Mouse (Mus musculus) midbrain, embryonic 14.5 days (tissue): ENCODE results near the gene B3gnt8. TPM values are rescaled to one million over a fixed set of nuclear protein-coding genes. Genes with fewer than 3 reads are reported as not detected.
A peak's percentile ranks its signal among the peaks of the same experiment; 100 is the strongest.

ENCODE experiments used
- ATAC-seq: fragments of 200-750 bp; cut with Nextera tagmentation; 2 replicates; pipeline ENCODE4 v1.8.0; 2017; ENCODE audit warnings: moderate number of reproducible peaks, moderate library complexity; ENCODE audit not compliant: low FRiP score, low TSS enrichment
- DNase-seq: peaks from one replicate; pipeline ENCODE4 v3.0.0-alpha.2; 2015
- H3K27ac ChIP-seq: fragments of 300-500 bp; sonication (generic); replicated peaks from 2 replicates; pipeline ENCODE4 v1.5.1; 2014; ENCODE audit warnings: mild to moderate bottlenecking, low read depth, low read length, moderate library complexity
- H3K27me3 ChIP-seq: fragments of 300-500 bp; sonication (generic); 2 replicates; pipeline ENCODE4 v1.6.1; 2014; ENCODE audit warnings: low read length, control low read depth, mixed read lengths; ENCODE audit not compliant: control insufficient read depth, insufficient read depth
- H3K36me3 ChIP-seq: fragments of 300-500 bp; sonication (generic); 2 replicates; pipeline ENCODE4 v1.6.1; 2014; ENCODE audit warnings: low read length, control low read depth; ENCODE audit not compliant: control insufficient read depth, insufficient read depth
- H3K4me1 ChIP-seq: fragments of 300-500 bp; sonication (generic); 2 replicates; pipeline ENCODE4 v1.6.1; 2014; ENCODE audit warnings: mild to moderate bottlenecking, antibody characterized with exemption, low read length, control low read depth; ENCODE audit not compliant: control insufficient read depth, insufficient read depth
- H3K4me2 ChIP-seq: fragments of 300-500 bp; sonication (generic); 2 replicates; pipeline ENCODE4 v1.6.1; 2014; ENCODE audit warnings: mild to moderate bottlenecking, low read length, moderate library complexity
- H3K4me3 ChIP-seq: fragments of 300-500 bp; sonication (generic); replicated peaks from 2 replicates; pipeline ENCODE4 v1.5.1; 2014; ENCODE audit warnings: low read depth, low read length
- H3K9ac ChIP-seq: fragments of 300-500 bp; sonication (generic); replicated peaks from 2 replicates; pipeline ENCODE4 v1.6.1; 2014; ENCODE audit warnings: mild to moderate bottlenecking, low read length, moderate library complexity
- H3K9me3 ChIP-seq: fragments of 300-500 bp; sonication (generic); 2 replicates; pipeline ENCODE4 v1.6.1; 2016; ENCODE audit warnings: low read length, control low read depth, mixed read lengths; ENCODE audit not compliant: control insufficient read depth
- WGBS: fragments of 180-500 bp; shearing (Covaris S2); extraction: QIAGEN DNeasy Blood & Tissue Kit; methylation state at CpG from one replicate; pipeline ENCODE4 v1.1.7; 2014; 5-methylcytosine and 5-hydroxymethylcytosine counted together
- polyA plus RNA-seq: library from polyadenylated mRNA; unstranded; fragments of >200 nt; fragmentation: Nextera tagmentation; extraction: Ambion mirVana; gene quantifications from 2 replicates; pipeline ENCODE4 v1.2.1, GENCODE M21; 2014

B3gnt8 gene
- polyA plus RNA-seq, 1 experiment from 2014 or later: 0.50 TPM

- H3K4me1 ChIP-seq: no peaks in the 10 kb centered on the region
- DNase-seq: no peak
- H3K27ac ChIP-seq: no peak overlapping the region
- no peak overlapping the region for H3K9ac ChIP-seq
- WGBS: 81% methylated on average over 10 of the region's 10 CpGs
- H3K4me3 ChIP-seq: no peak overlapping the region
- no peak overlapping the region for H3K4me2 ChIP-seq
- ATAC-seq: no peak
- H3K27me3 ChIP-seq: peaks cover 14% of the 10 kb centered on the region; the same call in 1 of the 2 replicates
- peaks cover 44% of the 10 kb centered on the region for H3K36me3 ChIP-seq
- no peaks in the 10 kb centered on the region for H3K9me3 ChIP-seq
Observed at GRCm38 (mm10) chr7:25625594-25626250, 732 bp upstream of the B3gnt8 start.

GRCm38 (mm10) chr7:25627431-25628322 is 1.2 kb downstream of the B3gnt8 start:
- WGBS: 18% methylated on average over 38 of the region's 38 CpGs
- Histone ChIP-seq H3K27me3 (peaks cover 14% of the 10 kb centered on the region; the same call in 1 of the 2 replicates), H3K36me3 (peaks cover 54% of the 10 kb centered on the region), H3K4me2 (peak overlapping the region; percentile 35), H3K4me3 (peak overlapping the region; percentile 10; the same call in 1 of the 2 replicates), H3K4me1 (no peaks in the 10 kb centered on the region), H3K9me3 (no peaks in the 10 kb centered on the region), H3K9ac (no peak overlapping the region), H3K27ac (no peak overlapping the region)
- ATAC-seq: no peak
- DNase-seq: peak; percentile 24

GRCm38 (mm10) chr7:25628323-25628620 is 1.8 kb downstream of the B3gnt8 start:
- ATAC-seq (no peak), DNase-seq (no peak)
- 70% methylated on average over 8 of the region's 8 CpGs for WGBS
- Histone ChIP-seq H3K4me1 (no peaks in the 10 kb centered on the region), H3K9ac (no peak overlapping the region), H3K4me3 (no peak overlapping the region), H3K36me3 (peaks cover 59% of the 10 kb centered on the region), H3K27ac (no peak overlapping the region), H3K4me2 (no peak overlapping the region), H3K27me3 (peaks cover 14% of the 10 kb centered on the region; the same call in 1 of the 2 replicates), H3K9me3 (no peaks in the 10 kb centered on the region)

DNA sequence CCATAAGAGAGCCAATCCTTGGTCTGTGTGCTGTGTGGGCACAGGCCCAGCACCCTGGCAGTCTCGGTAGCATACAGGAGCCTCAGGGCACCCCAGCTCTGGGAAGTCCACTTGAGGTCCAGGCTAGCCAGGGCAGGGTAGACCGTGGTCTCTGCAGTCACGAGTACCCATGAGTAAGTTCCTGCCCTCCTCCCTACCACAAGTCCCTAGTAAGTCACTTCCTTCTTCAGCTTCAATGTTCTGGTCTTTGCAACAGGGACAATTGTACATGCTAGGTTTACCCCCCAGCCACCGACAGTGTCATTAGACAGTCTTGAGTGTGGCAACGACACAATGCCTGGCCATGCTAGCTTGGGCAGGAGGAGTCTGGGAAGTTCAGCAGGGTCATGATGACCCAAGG is 6.2 kb downstream of the B3gnt8 start:
- H3K4me3 ChIP-seq: no peak overlapping the region
- no peaks in the 10 kb centered on the region for H3K4me1 ChIP-seq
- H3K36me3 ChIP-seq: peaks cover 75% of the 10 kb centered on the region
- H3K9me3 ChIP-seq: no peaks in the 10 kb centered on the region
- no peak overlapping the region for H3K4me2 ChIP-seq
- DNase-seq (no peak), ATAC-seq (no peak)
- no peak overlapping the region for H3K27ac ChIP-seq
- no peak overlapping the region for H3K9ac ChIP-seq
- peaks cover 10% of the 10 kb centered on the region; the same call in 1 of the 2 replicates for H3K27me3 ChIP-seq
- whole genome bisulfite sequencing: 91% methylated on average over 5 of the region's 5 CpGs

DNA sequence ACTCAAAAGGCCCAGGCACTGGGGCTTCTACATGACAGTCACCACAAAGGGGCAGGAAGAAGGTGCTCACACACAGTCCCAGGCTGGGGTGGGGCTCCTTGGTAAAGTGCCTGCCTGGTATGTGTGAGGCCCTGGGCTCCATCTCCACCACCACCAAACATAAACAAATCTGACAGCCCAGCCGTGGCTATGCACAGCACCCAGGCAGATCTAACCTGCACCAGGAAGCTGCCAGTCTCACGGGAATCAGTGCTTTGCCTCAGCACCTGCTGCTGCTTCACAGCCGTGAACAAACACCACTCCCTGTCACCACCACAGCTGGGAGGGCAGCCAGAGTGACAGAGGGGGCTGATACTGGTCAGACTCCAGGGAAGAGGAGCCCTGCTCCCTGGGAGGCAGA is 9.9 kb downstream of the B3gnt8 start:
- H3K4me1 ChIP-seq: no peaks in the 10 kb centered on the region
- H3K27ac ChIP-seq: no peak overlapping the region
- 73% methylated on average over 3 of the region's 3 CpGs for WGBS
- H3K27me3 ChIP-seq: no peaks in the 10 kb centered on the region
- no peak overlapping the region for H3K9ac ChIP-seq
- H3K4me2 ChIP-seq: no peak overlapping the region
- H3K36me3 ChIP-seq: peaks cover 80% of the 10 kb centered on the region
- H3K4me3 ChIP-seq: no peak overlapping the region
- ATAC-seq: no peak
- DNase-seq: no peak
- H3K9me3 ChIP-seq: no peaks in the 10 kb centered on the region

- peaks cover 79% of the 10 kb centered on the region for H3K36me3 ChIP-seq
- H3K4me3 ChIP-seq: no peak overlapping the region
- H3K27me3 ChIP-seq: no peaks in the 10 kb centered on the region
- no peak overlapping the region for H3K4me2 ChIP-seq
- no peak for ATAC-seq
- H3K27ac ChIP-seq: no peak overlapping the region
- no peak overlapping the region for H3K9ac ChIP-seq
- WGBS: 91% methylated on average over 5 of the region's 5 CpGs
- no peak for DNase-seq
- H3K9me3 ChIP-seq: no peaks in the 10 kb centered on the region
- no peaks in the 10 kb centered on the region for H3K4me1 ChIP-seq
Observed at GRCm38 (mm10) chr7:25637099-25637498, 10.6 kb downstream of the B3gnt8 start.

DNA sequence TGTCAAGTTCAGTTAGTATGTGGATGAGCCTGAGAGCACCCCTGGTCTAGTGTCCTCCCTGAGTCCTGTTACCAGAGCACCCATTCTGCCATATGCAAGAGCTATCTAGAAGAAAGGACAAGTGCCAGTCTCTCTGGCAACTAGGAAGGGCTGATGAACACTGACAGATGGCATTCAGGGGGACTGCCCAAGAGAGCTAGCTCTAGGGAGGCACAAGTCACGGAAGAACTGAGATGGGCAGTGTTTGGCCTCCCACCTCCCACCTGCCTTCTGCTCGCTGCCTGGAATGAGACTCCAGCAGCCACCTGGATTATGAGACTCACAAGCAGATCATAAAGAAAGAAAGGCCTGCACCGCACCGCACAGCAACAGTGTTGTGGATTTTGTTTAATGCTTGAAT is 13.3 kb downstream of the B3gnt8 start:
- Histone ChIP-seq H3K4me1 (no peaks in the 10 kb centered on the region), H3K4me2 (no peak overlapping the region), H3K27me3 (no peaks in the 10 kb centered on the region), H3K9ac (no peak overlapping the region), H3K27ac (no peak overlapping the region), H3K4me3 (no peak overlapping the region), H3K36me3 (peaks cover 59% of the 10 kb centered on the region), H3K9me3 (no peaks in the 10 kb centered on the region)
- WGBS: 91% methylated on average over 4 of the region's 4 CpGs
- ATAC-seq (no peak), DNase-seq (no peak)

DNA sequence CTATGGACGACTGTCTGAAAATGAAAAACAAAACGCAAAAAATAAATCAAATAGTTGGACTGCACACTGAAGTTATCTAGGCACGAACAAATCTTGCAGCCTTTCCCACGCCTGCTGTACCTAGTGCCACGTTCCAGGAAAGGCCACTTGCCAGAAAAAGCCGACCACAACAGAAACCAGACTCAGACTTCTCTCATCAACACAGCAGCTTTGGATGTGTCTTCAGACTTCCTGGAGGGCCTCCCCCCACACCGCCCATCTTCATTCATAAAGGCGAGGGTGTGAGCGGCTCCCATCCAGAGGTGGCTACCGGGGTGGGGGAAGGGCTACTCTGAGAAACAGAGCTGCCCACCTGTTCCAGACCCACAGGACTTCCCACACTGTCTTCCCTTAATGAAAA is 17.7 kb downstream of the B3gnt8 start:
- ATAC-seq (no peak), DNase-seq (no peak)
- Histone ChIP-seq H3K36me3 (peaks cover 24% of the 10 kb centered on the region), H3K4me3 (no peak overlapping the region), H3K4me2 (no peak overlapping the region), H3K9ac (no peak overlapping the region), H3K27me3 (no peaks in the 10 kb centered on the region), H3K9me3 (no peaks in the 10 kb centered on the region), H3K4me1 (no peaks in the 10 kb centered on the region), H3K27ac (no peak overlapping the region)
- WGBS: 84% methylated on average over 10 of the region's 10 CpGs

- ATAC-seq (no peak), DNase-seq (no peak)
- no peak overlapping the region for H3K9ac ChIP-seq
- no peaks in the 10 kb centered on the region for H3K9me3 ChIP-seq
- no peak overlapping the region for H3K4me3 ChIP-seq
- H3K27me3 ChIP-seq: no peaks in the 10 kb centered on the region
- WGBS: 82% methylated on average over 4 of the region's 4 CpGs
- H3K36me3 ChIP-seq: peaks cover 24% of the 10 kb centered on the region
- no peaks in the 10 kb centered on the region for H3K4me1 ChIP-seq
- no peak overlapping the region for H3K27ac ChIP-seq
- no peak overlapping the region for H3K4me2 ChIP-seq
Observed at GRCm38 (mm10) chr7:25644631-25645030, 18.2 kb downstream of the B3gnt8 start.
